Mouse (Mus musculus): ENCODE data around the gene Gm43720.

Gm43720 gene

GRCm38 (mm10) chr5:138262001-138262400 is 17.8 kb downstream of the Gm43720 start:
- no peak for DNase-seq (ENCODE audit: low read depth, low spot score)

GRCm38 (mm10) chr5:138260834-138261233 is 18.9 kb downstream of the Gm43720 start:
- no peak for DNase-seq (ENCODE audit: low read depth, low spot score)

GRCm38 (mm10) chr5:138260051-138260450 is 19.7 kb downstream of the Gm43720 start:
- DNase-seq (ENCODE audit: low read depth, low spot score): no peak

- DNase-seq (ENCODE audit: low read depth, low spot score): no peak
Measured at GRCm38 (mm10) chr5:138258993-138259392, 20.8 kb downstream of the Gm43720 start.

- no peak for DNase-seq (ENCODE audit: low read depth, low spot score)
Measured at GRCm38 (mm10) chr5:138258542-138258941, 21.2 kb downstream of the Gm43720 start.

GRCm38 (mm10) chr5:138258078-138258477 is 21.7 kb downstream of the Gm43720 start:
- DNase-seq (ENCODE audit: low read depth, low spot score): peak; percentile 20

- DNase-seq (ENCODE audit: low read depth, low spot score): no peak
Measured at GRCm38 (mm10) chr5:138257585-138257978, 22.2 kb downstream of the Gm43720 start.

GRCm38 (mm10) chr5:138256966-138257584 is 22.7 kb downstream of the Gm43720 start:
- DNase-seq (ENCODE audit: low read depth, low spot score): no peak

- no peak for DNase-seq (ENCODE audit: low read depth, low spot score)
Measured at GRCm38 (mm10) chr5:138256094-138256467, 23.7 kb downstream of the Gm43720 start.

GRCm38 (mm10) chr5:138255353-138256093 is 24.2 kb downstream of the Gm43720 start, which contains the start of gene Lamtor4:
Gene Lamtor4 (plus strand): TSS chr5:138255482.
- DNase-seq (ENCODE audit: low read depth, low spot score): peak; percentile 99

- DNase-seq (ENCODE audit: low read depth, low spot score): peak; percentile 61
Measured at GRCm38 (mm10) chr5:138253061-138253460, 26.7 kb downstream of the Gm43720 start.

- DNase-seq (ENCODE audit: low read depth, low spot score): no peak
Measured at GRCm38 (mm10) chr5:138251144-138251543, 28.6 kb downstream of the Gm43720 start.

GRCm38 (mm10) chr5:138241511-138241910 is 38.2 kb downstream of the Gm43720 start:
- no peak for DNase-seq (ENCODE audit: low read depth, low spot score)

- DNase-seq (ENCODE audit: low read depth, low spot score): no peak
Measured at GRCm38 (mm10) chr5:138234224-138234623, 45.5 kb downstream of the Gm43720 start.

GRCm38 (mm10) chr5:138233778-138234177 is 46.0 kb downstream of the Gm43720 start:
- no peak for DNase-seq (ENCODE audit: low read depth, low spot score)

GRCm38 (mm10) chr5:138229511-138229910 is 50.2 kb downstream of the Gm43720 start:
- no peak for DNase-seq (ENCODE audit: low read depth, low spot score)

GRCm38 (mm10) chr5:138228026-138228425 is 51.7 kb downstream of the Gm43720 start:
- DNase-seq (ENCODE audit: low read depth, low spot score): peak; percentile 75

GRCm38 (mm10) chr5:138227367-138227766 is 52.4 kb downstream of the Gm43720 start:
- DNase-seq (ENCODE audit: low read depth, low spot score): no peak

GRCm38 (mm10) chr5:138226491-138226890 is 53.3 kb downstream of the Gm43720 start:
- no peak for DNase-seq (ENCODE audit: low read depth, low spot score)

- DNase-seq (ENCODE audit: low read depth, low spot score): no peak
Measured at GRCm38 (mm10) chr5:138225700-138226099, 54.1 kb downstream of the Gm43720 start, which contains the start of gene Nxpe5. Gene Nxpe5 (plus strand): TSS chr5:138225898.

- DNase-seq (ENCODE audit: low read depth, low spot score): no peak
Measured at GRCm38 (mm10) chr5:138223287-138223686, 56.5 kb downstream of the Gm43720 start.

GRCm38 (mm10) chr5:138222111-138222510 is 57.6 kb downstream of the Gm43720 start:
- peak; percentile 76 for DNase-seq (ENCODE audit: low read depth, low spot score)

GRCm38 (mm10) chr5:138219864-138220263 is 59.9 kb downstream of the Gm43720 start:
- no peak for DNase-seq (ENCODE audit: low read depth, low spot score)
